Mouse (Mus musculus) neural tube, embryonic 11.5 days (tissue): Measurements from ENCODE around the gene Cars2. TPM values are rescaled to one million over a fixed set of nuclear protein-coding genes. Genes with fewer than 3 reads are reported as not detected.
"Not testable (repeated sequence)": the region's sequence is repeated elsewhere in the genome, so short reads cannot be mapped to it uniquely, and the experiment has no call there.

Experiments
- ATAC-seq: fragments of 200-750 bp; cut with Nextera tagmentation; 2 replicates; pipeline ENCODE4 v1.8.0; 2017; ENCODE audit warnings: moderate number of reproducible peaks, mild to moderate bottlenecking, moderate TSS enrichment, moderate library complexity; ENCODE audit not compliant: insufficient read depth, low FRiP score, low TSS enrichment
- DNase-seq: peaks from one replicate; pipeline ENCODE4 v3.0.0-alpha.2; 2015; ENCODE audit warnings: low spot score
- H3K27ac ChIP-seq: fragments of 300-500 bp; sonication (generic); 2 replicates; pipeline ENCODE4 v1.5.1; 2014; ENCODE audit warnings: low read depth, mild to moderate bottlenecking, low read length
- H3K27me3 ChIP-seq: fragments of 300-500 bp; sonication (generic); 2 replicates; pipeline ENCODE4 v1.6.1; 2014; ENCODE audit warnings: mild to moderate bottlenecking, low read length, mixed read lengths; ENCODE audit not compliant: control insufficient read depth, insufficient read depth
- H3K36me3 ChIP-seq: fragments of 300-500 bp; sonication (generic); 2 replicates; pipeline ENCODE4 v1.6.1; 2014; ENCODE audit warnings: mild to moderate bottlenecking, low read length, moderate library complexity, mixed read lengths; ENCODE audit not compliant: control insufficient read depth, insufficient read depth
- H3K4me1 ChIP-seq: fragments of 300-500 bp; sonication (generic); 2 replicates; pipeline ENCODE4 v1.6.1; 2014; ENCODE audit warnings: low read length, mixed read lengths; ENCODE audit not compliant: control insufficient read depth, insufficient read depth
- H3K4me2 ChIP-seq: fragments of 300-500 bp; sonication (generic); 2 replicates; pipeline ENCODE4 v1.6.1; 2014; ENCODE audit warnings: low read depth, mild to moderate bottlenecking, moderate library complexity
- H3K4me3 ChIP-seq: fragments of 300-500 bp; sonication (generic); 2 replicates; pipeline ENCODE4 v1.5.1; 2014; ENCODE audit warnings: low read depth, low read length
- H3K9ac ChIP-seq: fragments of 300-500 bp; sonication (generic); 2 replicates; pipeline ENCODE4 v1.6.1; 2014; ENCODE audit warnings: mild to moderate bottlenecking, low read length
- H3K9me3 ChIP-seq: fragments of 300-500 bp; sonication (generic); 2 replicates; pipeline ENCODE4 v1.6.1; 2016; ENCODE audit warnings: low read length; ENCODE audit not compliant: control insufficient read depth
- WGBS: fragments of 180-500 bp; shearing (Covaris S2); extraction: QIAGEN DNeasy Blood & Tissue Kit; methylation state at CpG from one replicate; pipeline ENCODE4 v1.1.7; 2014; 5-methylcytosine and 5-hydroxymethylcytosine counted together
- polyA plus RNA-seq: library from polyadenylated mRNA; unstranded; fragments of >200 nt; fragmentation: Nextera tagmentation; extraction: Ambion mirVana; gene quantifications from 2 replicates; pipeline ENCODE4 v1.2.1, GENCODE M21; 2014

Cars2 gene
- polyA plus RNA-seq, 1 experiment from 2014 or later: 19.1 TPM

DNA sequence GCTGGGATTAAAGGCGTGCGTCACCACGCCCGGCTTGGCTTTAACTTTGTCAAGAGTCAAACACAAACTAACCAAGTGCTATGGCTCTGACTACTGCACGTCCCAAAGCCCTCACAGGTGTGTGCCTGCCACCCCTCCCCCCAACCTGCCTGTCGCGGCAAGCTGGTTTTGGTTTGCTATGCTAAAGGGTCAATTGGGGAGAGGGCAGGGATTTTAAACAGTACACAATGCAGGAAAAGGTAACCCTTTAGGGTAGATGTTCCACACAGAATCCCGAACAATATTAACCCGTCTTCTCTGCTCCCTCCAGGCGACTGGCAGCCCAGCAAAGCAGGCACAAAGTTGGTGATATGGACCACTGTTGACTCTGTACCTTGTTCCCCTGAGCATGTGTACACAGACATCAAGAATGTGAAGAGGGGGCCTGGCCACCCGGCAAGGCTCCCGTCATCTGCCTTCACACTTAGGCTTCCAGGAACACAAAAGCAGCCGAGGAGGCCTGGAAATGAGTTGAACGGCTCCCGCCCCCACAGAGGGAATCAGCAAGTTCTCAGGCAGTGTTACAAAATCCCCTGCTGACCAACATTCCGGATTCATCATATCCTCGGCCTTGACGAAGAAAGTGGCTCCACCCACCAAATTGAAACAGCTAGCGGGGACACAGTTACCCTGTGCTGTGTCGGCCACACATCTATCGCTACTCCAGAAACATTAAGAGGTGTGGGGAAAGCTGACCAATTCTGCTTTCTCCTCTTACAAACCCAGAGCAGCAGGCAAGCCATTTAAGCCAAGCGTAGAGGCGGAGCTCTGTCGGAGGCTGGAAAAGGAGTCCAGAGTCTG lies 74.0 kb downstream of the Cars2 start:
- WGBS: 4% methylated on average over 24 of the region's 24 CpGs
- H3K36me3 ChIP-seq: no peaks in the 10 kb centered on the region
- H3K4me3 ChIP-seq: no peak overlapping the region
- no peak overlapping the region for H3K9ac ChIP-seq
- H3K27me3 ChIP-seq: peaks cover 60% of the 10 kb centered on the region
- H3K4me1 ChIP-seq: peaks cover 11% of the 10 kb centered on the region; the same call in 1 of the 2 replicates
- DNase-seq (peak; percentile 36), ATAC-seq (no peak)
- no peak overlapping the region for H3K27ac ChIP-seq
- peak overlapping the region; percentile 5; the same call in 1 of the 2 replicates for H3K4me2 ChIP-seq
- H3K9me3 ChIP-seq: no peaks in the 10 kb centered on the region

DNA sequence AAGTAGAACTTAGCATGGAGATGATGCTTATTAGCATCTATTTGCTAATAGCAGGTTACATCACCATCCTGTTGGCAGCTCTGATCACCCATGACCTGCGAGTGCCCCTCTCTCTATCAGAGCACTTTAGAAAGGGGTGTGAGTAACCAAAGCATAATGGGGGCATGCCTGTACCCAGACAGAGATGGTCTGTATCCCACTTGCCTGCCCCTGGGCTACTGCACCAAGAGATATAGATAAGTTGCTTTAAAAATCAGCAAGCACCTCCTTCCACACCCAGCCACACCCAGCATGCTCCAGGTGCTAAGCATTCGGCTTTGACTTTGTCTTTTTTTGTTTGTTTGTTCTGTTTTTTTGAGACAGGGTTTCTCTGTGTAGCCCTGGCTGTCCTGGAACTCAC lies 74.7 kb downstream of the Cars2 start:
- Histone ChIP-seq H3K4me3 (no peak overlapping the region), H3K27ac (no peak overlapping the region), H3K27me3 (peaks cover 57% of the 10 kb centered on the region), H3K4me1 (peaks cover 11% of the 10 kb centered on the region; the same call in 1 of the 2 replicates), H3K4me2 (no peak overlapping the region), H3K9me3 (no peaks in the 10 kb centered on the region), H3K36me3 (no peaks in the 10 kb centered on the region), H3K9ac (no peak overlapping the region)
- ATAC-seq (no peak), DNase-seq (no peak)
- 12% methylated on average over 2 of the region's 2 CpGs for WGBS

DNA sequence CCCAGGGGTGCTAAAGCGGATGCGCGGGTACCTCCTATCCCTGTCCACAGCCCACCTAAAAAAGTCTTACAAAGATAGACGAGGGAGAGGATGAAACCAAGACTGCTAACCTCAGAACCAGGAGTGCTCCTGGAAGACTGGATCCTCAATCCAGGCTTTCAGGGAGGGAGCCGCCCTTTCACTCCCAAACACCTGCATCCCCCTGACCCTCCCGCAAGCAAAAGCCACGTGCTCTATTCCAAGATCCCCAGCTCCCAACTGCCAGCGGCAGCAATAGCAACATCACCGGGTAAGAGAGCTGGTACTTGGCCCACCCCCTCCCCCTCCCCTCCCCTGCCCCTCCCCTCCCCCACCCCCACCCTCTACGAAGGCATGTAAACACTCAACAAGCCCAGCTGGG lies 75.2 kb downstream of the Cars2 start:
- Histone ChIP-seq H3K27ac (no peak overlapping the region), H3K4me1 (peaks cover 11% of the 10 kb centered on the region; the same call in 1 of the 2 replicates), H3K9me3 (no peaks in the 10 kb centered on the region), H3K4me3 (no peak overlapping the region), H3K27me3 (peaks cover 56% of the 10 kb centered on the region), H3K9ac (no peak overlapping the region), H3K4me2 (no peak overlapping the region), H3K36me3 (no peaks in the 10 kb centered on the region)
- no peak for ATAC-seq
- WGBS: 3% methylated on average over 10 of the region's 10 CpGs
- no peak for DNase-seq

DNA sequence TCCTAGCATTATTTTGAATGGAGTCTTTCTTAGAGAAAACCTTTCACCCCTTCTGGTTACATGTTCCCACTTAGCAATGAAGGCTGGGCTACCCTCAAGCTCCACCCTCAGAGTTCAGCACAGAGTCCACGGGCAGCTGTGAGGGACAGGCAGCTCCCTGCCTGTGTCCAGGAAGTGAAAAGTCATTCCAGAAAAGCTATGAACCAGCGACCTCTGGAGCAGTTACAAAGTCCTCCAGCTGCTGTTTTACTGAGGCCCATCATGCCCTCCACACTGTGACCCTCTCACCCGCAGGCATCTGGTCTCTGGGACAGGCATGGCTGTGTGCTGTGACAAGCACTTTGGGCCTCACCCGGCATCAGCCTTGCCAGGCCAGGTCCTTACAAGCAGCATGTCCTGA lies 77.5 kb downstream of the Cars2 start:
- Histone ChIP-seq H3K4me2 (no peak overlapping the region), H3K27me3 (peaks cover 34% of the 10 kb centered on the region)
- DNase-seq: no peak

DNA sequence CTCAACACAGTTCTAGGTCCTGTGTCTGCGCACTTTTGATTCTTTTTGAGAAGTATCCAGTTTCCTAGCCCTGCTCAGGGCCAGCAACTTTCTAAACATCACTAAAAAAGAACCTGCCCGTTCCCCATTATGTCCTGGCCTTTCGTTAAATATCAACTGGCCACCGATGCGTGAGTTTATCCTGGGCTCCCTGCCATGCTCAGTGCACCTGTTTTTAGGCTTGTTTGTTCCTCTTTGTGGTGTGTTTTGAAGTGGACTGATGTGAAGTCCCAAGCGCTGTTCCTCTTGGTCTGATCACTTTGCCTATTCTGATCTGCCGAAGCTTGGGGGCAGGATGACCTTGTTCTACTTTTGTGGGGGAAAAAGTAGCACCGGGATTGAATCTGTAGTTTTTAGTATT lies 79.3 kb downstream of the Cars2 start:
- H3K27ac ChIP-seq: no peak overlapping the region
- no peak overlapping the region for H3K4me3 ChIP-seq
- H3K4me2 ChIP-seq: no peak overlapping the region
- H3K36me3 ChIP-seq: no peaks in the 10 kb centered on the region
- WGBS: 55% methylated on average over 8 of the region's 8 CpGs
- H3K9ac ChIP-seq: no peak overlapping the region
- no peaks in the 10 kb centered on the region for H3K9me3 ChIP-seq
- peaks cover 17% of the 10 kb centered on the region for H3K27me3 ChIP-seq
- DNase-seq (no peak), ATAC-seq (no peak)
- H3K4me1 ChIP-seq: no peaks in the 10 kb centered on the region; the same call in 1 of the 2 replicates

More for the DNA sequence above, 77.5 kb downstream of the Cars2 start:
- Histone ChIP-seq H3K27ac (no peak overlapping the region), H3K9ac (no peak overlapping the region), H3K4me1 (peaks cover 6% of the 10 kb centered on the region; the same call in 1 of the 2 replicates), H3K9me3 (no peaks in the 10 kb centered on the region), H3K4me3 (no peak overlapping the region), H3K36me3 (no peaks in the 10 kb centered on the region)
- ATAC-seq: no peak
- WGBS: 34% methylated on average over 4 of the region's 4 CpGs

DNA sequence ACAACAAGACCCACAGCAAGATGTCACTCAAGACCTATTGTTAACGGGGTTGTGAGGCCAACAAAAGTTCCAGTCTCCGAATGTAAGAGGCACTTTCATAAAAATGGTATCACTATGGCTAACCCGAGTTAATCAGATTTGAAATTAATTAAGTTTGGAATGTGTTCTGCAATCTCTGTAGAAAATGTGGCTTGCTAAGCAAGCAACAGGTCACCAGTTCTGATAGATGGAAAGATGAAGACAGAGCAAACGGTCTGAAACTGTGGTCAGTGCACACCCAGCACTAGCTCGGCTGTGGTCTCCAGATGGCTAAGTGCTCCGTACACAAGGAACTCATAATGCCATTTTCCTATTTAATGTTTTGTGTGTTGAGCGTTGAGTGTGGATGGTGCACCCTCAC lies 79.9 kb downstream of the Cars2 start:
- no peak for ATAC-seq
- Histone ChIP-seq H3K4me1 (no peaks in the 10 kb centered on the region), H3K9ac (no peak overlapping the region), H3K27me3 (peaks cover 11% of the 10 kb centered on the region), H3K9me3 (no peaks in the 10 kb centered on the region), H3K4me2 (no peak overlapping the region), H3K36me3 (no peaks in the 10 kb centered on the region), H3K4me3 (no peak overlapping the region), H3K27ac (no peak overlapping the region)
- WGBS: 79% methylated on average over 7 of the region's 7 CpGs
- no peak for DNase-seq

DNA sequence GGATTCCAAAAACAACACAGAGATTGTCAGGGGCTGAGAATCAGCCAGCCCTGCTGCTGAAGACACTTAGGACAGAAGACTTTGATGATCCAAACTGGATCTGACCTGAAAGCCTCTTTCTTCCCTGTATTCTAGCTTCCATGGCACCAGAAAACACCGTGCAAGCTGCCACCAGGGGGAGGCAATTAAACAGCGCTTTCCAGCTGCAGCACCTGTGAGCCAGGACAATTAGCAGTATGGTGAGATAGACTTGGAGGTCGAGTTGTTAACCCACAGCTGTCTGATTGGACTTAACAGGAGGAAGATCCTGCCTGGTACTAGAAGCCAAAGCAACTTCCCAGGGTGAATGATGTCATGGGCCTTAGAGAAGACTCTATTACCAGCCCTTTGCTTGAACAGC lies 81.5 kb downstream of the Cars2 start:
- WGBS: 7% methylated on average over 3 of the region's 3 CpGs
- Histone ChIP-seq H3K27me3 (no peaks in the 10 kb centered on the region), H3K4me1 (no peaks in the 10 kb centered on the region), H3K36me3 (no peaks in the 10 kb centered on the region), H3K9ac (no peak overlapping the region), H3K27ac (no peak overlapping the region), H3K4me2 (no peak overlapping the region), H3K4me3 (no peak overlapping the region), H3K9me3 (no peaks in the 10 kb centered on the region)
- DNase-seq (peak; percentile 23), ATAC-seq (no peak)

DNA sequence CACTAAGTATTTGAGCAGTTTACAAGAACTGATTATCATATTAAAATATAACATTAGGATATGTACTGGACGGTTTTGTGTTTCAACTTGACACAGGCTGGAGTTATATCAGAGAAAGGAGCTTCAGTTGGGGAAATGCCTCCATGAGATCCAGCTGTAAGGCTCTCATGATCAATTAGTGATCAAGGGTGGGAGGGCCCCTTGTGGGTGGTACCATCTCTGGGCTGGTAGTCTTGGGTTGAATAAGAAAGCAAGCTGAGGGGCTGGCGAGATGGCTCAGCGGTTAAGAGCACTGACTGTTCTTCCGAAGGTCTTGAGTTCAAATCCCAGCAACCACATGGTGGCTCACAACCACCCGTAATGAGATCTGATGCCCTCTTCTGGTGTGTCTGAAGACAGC lies 84.1 kb downstream of the Cars2 start:
- not testable (repeated sequence) for H3K4me3 ChIP-seq, H3K9ac ChIP-seq, DNase-seq, H3K36me3 ChIP-seq, H3K27me3 ChIP-seq, H3K9me3 ChIP-seq, H3K4me1 ChIP-seq, H3K27ac ChIP-seq, ATAC-seq, H3K4me2 ChIP-seq
- WGBS: 91% methylated on average over 4 of the region's 5 CpGs

DNA sequence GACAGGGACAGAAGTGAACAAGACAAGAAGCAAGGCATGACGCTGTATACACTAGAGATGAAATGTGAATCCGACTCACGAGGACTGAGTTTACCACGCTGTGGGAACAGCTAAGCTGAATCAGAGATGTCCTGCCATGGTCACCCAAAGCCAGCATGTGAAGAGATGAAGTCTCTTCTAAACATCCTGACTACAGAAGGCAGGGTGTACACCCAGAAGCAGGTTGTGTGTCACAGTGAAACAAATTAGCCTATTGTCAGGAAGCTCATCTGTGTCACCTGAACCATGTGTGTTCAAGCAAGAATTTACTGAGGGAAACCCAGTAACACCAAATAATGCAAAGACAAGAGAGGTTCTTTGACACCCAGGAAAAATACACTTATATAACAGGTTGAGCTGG lies 85.0 kb downstream of the Cars2 start:
- no peak overlapping the region for H3K4me3 ChIP-seq
- no peaks in the 10 kb centered on the region for H3K9me3 ChIP-seq
- H3K4me2 ChIP-seq: no peak overlapping the region
- no peak overlapping the region for H3K27ac ChIP-seq
- H3K27me3 ChIP-seq: no peaks in the 10 kb centered on the region
- H3K36me3 ChIP-seq: no peaks in the 10 kb centered on the region
- DNase-seq (no peak), ATAC-seq (no peak)
- no peak overlapping the region for H3K9ac ChIP-seq
- no peaks in the 10 kb centered on the region for H3K4me1 ChIP-seq
- WGBS: 94% methylated on average over 4 of the region's 4 CpGs
